Mouse (Mus musculus) stomach, postnatal 0 days (tissue): ENCODE results near the gene Srsf6.

ENCODE experiments used
- CTCF ChIP-seq: IDR thresholded peaks from 2 replicates; pipeline ENCODE4 v1.5.1; 2016; ENCODE audit warnings: antibody characterized with exemption, low read depth, mild to moderate bottlenecking, moderate library complexity
- EP300 ChIP-seq: optimal IDR thresholded peaks from 2 replicates; pipeline ENCODE3; 2016; ENCODE audit warnings: antibody characterized with exemption

DNA sequence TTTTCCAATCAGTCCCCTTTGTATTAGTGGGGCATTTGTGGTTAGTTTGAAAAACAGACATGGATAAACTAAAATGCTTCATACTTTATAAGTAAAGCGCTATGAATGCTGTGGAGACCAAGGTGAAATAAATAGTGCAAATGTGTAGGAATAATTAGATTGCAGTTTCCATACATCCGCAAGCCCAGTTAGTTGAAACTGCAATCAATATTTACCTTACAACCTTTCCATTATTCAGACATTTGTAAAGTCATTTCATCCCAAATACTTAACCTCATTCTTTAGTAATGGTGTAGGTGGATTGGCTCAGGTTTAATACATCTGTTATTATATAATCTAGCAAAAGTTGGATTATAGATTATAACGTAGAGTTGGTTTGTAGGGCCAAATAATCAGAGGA is 4.4 kb downstream of the Srsf6 start:
- TF ChIP-seq CTCF = no peak
- TF ChIP-seq EP300 = no peak
